Mouse (Mus musculus) left cerebral cortex, postnatal 36 days (tissue): ENCODE measurements around the gene Wbp11. TPM values are rescaled to one million over a fixed set of nuclear protein-coding genes. Genes with fewer than 3 reads are reported as not detected.

Source experiments
- DNase-seq, 2 experiments: peaks; one replicate each; pipeline ENCODE4 v3.0.0; 2021 to 2022; ENCODE audit warnings: low spot score in 2 of 2, mixed read lengths in 1 of 2
- intact Hi-C: fragments of 180-260 bp; cut with DNase I; formaldehyde crosslinking; loops from one replicate; pipeline ENCODE4 v1.15.1; 2025
- total RNA-seq, 2 experiments: library from RNA; stranded (reverse); gene quantifications; 2 replicates each; pipeline ENCODE4 v1.2.3; 2021

Gene Wbp11
- total RNA-seq, 2 experiments from 2014 or later, result 122 to 125 TPM

- intact Hi-C loops, result no loop called here
- no peak for DNase-seq
Observed at GRCm38 (mm10) chr6:136845706-136846480, 17.9 kb upstream of the Wbp11 start.

- DNase-seq, result no peak
- intact Hi-C loops, result no loop called here
Observed at GRCm38 (mm10) chr6:136844903-136845302, 16.9 kb upstream of the Wbp11 start.

- intact Hi-C loops, result no loop called here
- no peak for DNase-seq
Observed at GRCm38 (mm10) chr6:136837323-136837722, 9.3 kb upstream of the Wbp11 start.

GRCm38 (mm10) chr6:136835352-136835751 lies 7.3 kb upstream of the Wbp11 start, which contains the start of gene Smco3:
Gene Smco3, minus strand, starts transcription at chr6:136835452.
- intact Hi-C loops, result no loop called here
- no peak for DNase-seq

GRCm38 (mm10) chr6:136831712-136832111 lies 3.7 kb upstream of the Wbp11 start:
- intact Hi-C loops, result no loop called here
- DNase-seq, result no peak

- intact Hi-C loops, result no loop called here
- no peak for DNase-seq
Observed at GRCm38 (mm10) chr6:136828681-136829080, 648 bp upstream of the Wbp11 start.

- intact Hi-C loops, result loop anchor here (1.0 kb wide), 1 partner anchor 21 kb away; no protein-coding TSS in a partner anchor
- no peak for DNase-seq
Observed at GRCm38 (mm10) chr6:136827516-136827880, 535 bp downstream of the Wbp11 start, which contains the start of gene BC049715. Gene BC049715, plus strand, starts transcription at chr6:136827626.

GRCm38 (mm10) chr6:136827116-136827515 lies 917 bp downstream of the Wbp11 start:
- no peak for DNase-seq
- intact Hi-C loops, result loop anchor here (1.0 kb wide), 1 partner anchor 21 kb away; no protein-coding TSS in a partner anchor

- DNase-seq, result no peak
- intact Hi-C loops, result no loop called here
Observed at GRCm38 (mm10) chr6:136824987-136825386, 3.0 kb downstream of the Wbp11 start.

- intact Hi-C loops, result no loop called here
- no peak for DNase-seq
Observed at GRCm38 (mm10) chr6:136821086-136821485, 6.9 kb downstream of the Wbp11 start.

- intact Hi-C loops, result no loop called here
Observed at GRCm38 (mm10) chr6:136820381-136820780, 7.7 kb downstream of the Wbp11 start.

GRCm38 (mm10) chr6:136817549-136817948 lies 10.5 kb downstream of the Wbp11 start:
- intact Hi-C loops, result no loop called here
- peak; percentile 88 to 90 for DNase-seq

More at GRCm38 (mm10) chr6:136820381-136820780, 7.7 kb downstream of the Wbp11 start:
- no peak for DNase-seq

- intact Hi-C loops, result no loop called here
- DNase-seq, result no peak
Observed at GRCm38 (mm10) chr6:136816826-136817225, 11.2 kb downstream of the Wbp11 start.

- DNase-seq, result no peak
- intact Hi-C loops, result no loop called here
Observed at GRCm38 (mm10) chr6:136815381-136815780, 12.7 kb downstream of the Wbp11 start.

GRCm38 (mm10) chr6:136813117-136813516 lies 14.9 kb downstream of the Wbp11 start:
- DNase-seq, result peak in 1 of 2 experiments; percentile 15
- intact Hi-C loops, result no loop called here

GRCm38 (mm10) chr6:136811196-136811595 lies 16.8 kb downstream of the Wbp11 start:
- intact Hi-C loops, result no loop called here
- DNase-seq, result no peak

- no peak for DNase-seq
- intact Hi-C loops, result no loop called here
Observed at GRCm38 (mm10) chr6:136809673-136810072, 18.4 kb downstream of the Wbp11 start.

- intact Hi-C loops, result no loop called here
- peak; percentile 23 to 47 for DNase-seq
Observed at GRCm38 (mm10) chr6:136809077-136809476, 19.0 kb downstream of the Wbp11 start.

GRCm38 (mm10) chr6:136808631-136809046 lies 19.4 kb downstream of the Wbp11 start:
- peak in 1 of 2 experiments; percentile 58 for DNase-seq
- intact Hi-C loops, result no loop called here

GRCm38 (mm10) chr6:136808014-136808417 lies 20.0 kb downstream of the Wbp11 start, which contains the start of gene H2afj:
Gene H2afj, plus strand, starts transcription at chr6:136808244.
- peak; percentile 96 to 98 for DNase-seq
- intact Hi-C loops, result no loop called here

- no peak for DNase-seq
- intact Hi-C loops, result no loop called here
Observed at GRCm38 (mm10) chr6:136807395-136808013, 20.5 kb downstream of the Wbp11 start.
